Mouse (Mus musculus) adrenal gland, adult 2 months (tissue): ENCODE results near the gene Eepd1. TPM values are rescaled to one million over a fixed set of nuclear protein-coding genes. Genes with fewer than 3 reads are reported as not detected.
"Not testable (repeated sequence)": the region's sequence is repeated elsewhere in the genome, so short reads cannot be mapped to it uniquely, and the experiment has no call there.

Experiments used
- DNase-seq: peaks from one replicate; pipeline ENCODE4 v3.0.0; 2021
- long read RNA-seq: library from polyadenylated mRNA; stranded (forward); transcript quantifications from one replicate; pipeline ENCODE4 v2.0.0, GENCODE M21; 2021
- polyA plus RNA-seq: library from polyadenylated mRNA; depleted of rRNA; stranded (reverse); fragments of >200 nt; gene quantifications from 2 replicates; pipeline ENCODE4 v1.2.3, GENCODE M21; 2012; rRNA removed
- total RNA-seq, 2 experiments: library from RNA; stranded (reverse); gene quantifications; 2 replicates each; pipeline ENCODE4 v1.2.3; 2021

Gene Eepd1
- total RNA-seq (10 to 100 TPM; 28.4 to 32.8 TPM), polyA plus RNA-seq (26.1 and 36.0 TPM in 2 replicates)
- long read RNA-seq, transcript Eepd1-201 (8 exons, 2,723 nt): major isoform, 53 of 62 reads
- long read RNA-seq, partial matches to known transcripts: 5 of 62 reads
- long read RNA-seq, other reads (novel, unspliced or antisense): 4 of 62 reads

DNA sequence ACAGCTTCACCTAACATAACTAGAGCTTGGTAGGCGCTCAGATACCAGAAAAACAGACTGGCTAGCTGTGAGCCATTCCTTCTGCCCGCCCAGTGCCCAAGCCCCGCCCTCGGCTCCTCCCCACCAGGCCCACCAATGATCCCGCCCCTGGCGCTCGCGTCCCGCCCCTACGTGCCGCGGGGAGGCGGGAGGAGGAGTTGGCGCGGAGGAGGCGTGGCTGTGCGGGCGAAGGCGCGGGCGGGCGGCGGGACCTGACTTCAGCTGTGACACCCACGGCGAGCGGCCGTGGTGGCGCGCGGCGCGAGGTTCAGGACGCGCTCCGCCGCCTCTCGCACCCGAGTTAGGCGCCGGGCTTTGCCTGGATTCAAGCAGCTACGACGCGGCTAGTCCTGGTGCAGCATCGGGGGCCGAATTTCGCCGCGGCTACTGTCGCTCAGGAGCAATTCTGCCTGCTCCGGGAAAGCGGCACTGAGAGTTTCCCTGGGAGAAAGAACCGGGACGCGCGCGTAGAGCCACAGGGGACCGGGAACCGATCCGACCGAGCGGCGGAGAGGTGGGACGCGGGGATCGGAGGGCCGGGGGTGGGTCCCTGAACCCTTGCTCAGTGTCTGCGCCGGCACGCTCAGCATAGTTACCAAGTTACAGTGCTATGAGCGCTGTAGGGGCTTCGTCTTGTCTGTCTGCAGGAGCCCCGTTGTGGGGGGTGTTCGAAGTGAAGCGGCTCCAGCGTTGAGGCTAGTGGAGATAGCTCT lies at the start of gene Eepd1:
TSS of gene Eepd1 (plus strand) at position 204 of the 752 bp plus-strand sequence.
- peak; percentile 99 for DNase-seq

DNA sequence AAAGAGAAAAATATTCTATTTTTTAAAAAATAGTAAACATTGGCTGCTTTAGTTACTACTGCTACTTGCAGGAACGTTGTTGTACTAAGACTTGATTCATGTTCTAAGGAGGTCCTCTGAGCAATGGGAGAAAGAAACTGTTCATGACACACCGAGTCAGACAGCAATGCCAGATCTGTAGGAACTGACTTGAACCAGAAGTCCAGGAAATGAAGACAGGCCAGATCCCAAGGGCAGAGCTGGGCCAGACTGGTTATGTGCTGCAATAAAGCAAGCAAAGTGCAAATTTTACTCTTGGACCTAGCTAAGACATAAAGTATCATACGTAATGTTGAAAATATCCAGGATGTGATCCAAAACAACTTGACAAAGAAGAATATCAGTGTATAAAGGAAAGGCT lies 42.5 kb upstream of the Eepd1 start:
- peak; percentile 34 for DNase-seq

GRCm38 (mm10) chr9:25440046-25440445 lies 41.3 kb upstream of the Eepd1 start:
- not testable (repeated sequence) for DNase-seq

DNA sequence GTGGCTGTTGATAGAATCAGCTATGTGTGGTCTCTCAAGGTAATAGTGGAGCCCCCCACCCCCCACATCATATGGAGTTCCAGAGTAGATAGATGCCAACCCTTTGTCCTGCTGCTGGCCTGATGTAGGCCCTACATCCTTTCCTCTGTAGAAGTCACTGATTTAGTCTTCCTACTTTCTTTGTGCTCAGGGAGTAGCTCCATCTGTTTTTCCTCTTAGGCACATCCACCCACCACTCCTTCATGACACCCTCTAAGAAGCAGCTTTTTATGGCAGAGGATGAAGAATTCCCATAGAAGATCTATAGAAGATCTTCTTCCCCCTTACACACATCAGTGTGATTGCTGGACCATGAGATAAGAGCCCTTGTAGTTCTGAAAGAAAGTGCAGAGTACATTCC lies 39.3 kb upstream of the Eepd1 start:
- no peak for DNase-seq

GRCm38 (mm10) chr9:25443029-25443428 lies 38.3 kb upstream of the Eepd1 start:
- DNase-seq: no peak

GRCm38 (mm10) chr9:25443546-25443945 lies 37.8 kb upstream of the Eepd1 start:
- DNase-seq: no peak

DNA sequence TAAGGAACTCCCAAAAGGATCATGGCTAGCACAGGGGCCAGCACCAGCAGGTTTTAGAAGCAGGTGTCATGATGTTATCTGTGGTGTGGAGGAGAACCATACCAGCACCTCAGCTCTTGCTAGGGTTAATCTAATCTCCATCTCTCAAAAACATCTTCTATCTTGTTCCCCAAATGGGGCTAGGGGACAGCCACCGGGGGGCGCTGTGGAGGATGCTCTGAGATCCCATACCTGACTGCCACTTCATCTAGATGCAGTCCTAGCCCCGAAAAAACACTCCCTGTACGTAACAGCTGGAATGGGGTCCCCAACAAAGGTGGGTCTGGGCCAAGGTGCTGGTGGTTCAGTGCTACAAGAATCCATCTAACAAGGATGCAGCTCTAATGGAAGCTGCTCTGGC lies 31.0 kb upstream of the Eepd1 start:
- no peak for DNase-seq

- DNase-seq: no peak
These were observed 26.3 kb upstream of the Eepd1 start for GRCm38 (mm10) chr9:25455027-25455426.

- DNase-seq: peak; percentile 91
These were observed 20.4 kb upstream of the Eepd1 start for GRCm38 (mm10) chr9:25460835-25461555.

DNA sequence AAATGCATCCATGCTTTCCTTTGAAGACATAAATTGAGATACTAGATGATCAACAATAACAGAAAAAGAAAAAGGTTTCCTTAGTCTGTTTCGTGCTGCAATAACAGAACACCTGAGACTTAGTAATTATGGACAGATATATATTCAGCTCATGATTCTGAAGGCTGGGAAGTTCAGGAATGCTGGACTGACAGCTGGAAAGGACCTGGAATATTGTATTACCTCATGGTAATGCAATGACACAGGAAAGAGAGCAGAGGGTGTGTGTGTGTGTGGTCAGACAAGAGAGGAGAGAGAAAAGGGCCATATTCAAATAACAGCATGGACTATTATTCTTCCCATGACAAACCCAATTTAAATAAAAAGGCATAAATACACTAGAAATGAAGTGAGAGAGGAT lies 17.0 kb upstream of the Eepd1 start:
- no peak for DNase-seq

- no peak for DNase-seq
These were observed 1.8 kb upstream of the Eepd1 start for GRCm38 (mm10) chr9:25479392-25480020.

GRCm38 (mm10) chr9:25480676-25481075 lies 671 bp upstream of the Eepd1 start:
- DNase-seq: no peak

- DNase-seq: peak; percentile 69
These were observed 1.1 kb downstream of the Eepd1 start for GRCm38 (mm10) chr9:25482322-25482998.

DNA sequence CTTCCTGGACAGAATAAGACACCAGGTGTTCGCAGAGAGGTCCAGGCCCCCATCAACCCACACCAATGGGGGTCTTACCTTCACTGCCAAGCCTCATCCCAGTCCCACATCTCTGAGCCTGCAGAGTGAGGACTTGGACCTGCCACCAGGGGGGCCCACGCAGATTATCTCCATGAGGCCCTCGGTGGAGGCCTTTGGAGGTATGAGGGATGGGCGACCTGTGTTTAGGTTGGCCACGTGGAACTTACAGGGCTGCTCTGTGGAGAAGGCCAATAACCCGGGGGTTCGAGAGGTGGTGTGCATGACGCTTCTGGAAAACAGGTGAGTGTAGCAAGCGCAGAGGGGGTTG lies 1.6 kb downstream of the Eepd1 start:
- no peak for DNase-seq

DNA sequence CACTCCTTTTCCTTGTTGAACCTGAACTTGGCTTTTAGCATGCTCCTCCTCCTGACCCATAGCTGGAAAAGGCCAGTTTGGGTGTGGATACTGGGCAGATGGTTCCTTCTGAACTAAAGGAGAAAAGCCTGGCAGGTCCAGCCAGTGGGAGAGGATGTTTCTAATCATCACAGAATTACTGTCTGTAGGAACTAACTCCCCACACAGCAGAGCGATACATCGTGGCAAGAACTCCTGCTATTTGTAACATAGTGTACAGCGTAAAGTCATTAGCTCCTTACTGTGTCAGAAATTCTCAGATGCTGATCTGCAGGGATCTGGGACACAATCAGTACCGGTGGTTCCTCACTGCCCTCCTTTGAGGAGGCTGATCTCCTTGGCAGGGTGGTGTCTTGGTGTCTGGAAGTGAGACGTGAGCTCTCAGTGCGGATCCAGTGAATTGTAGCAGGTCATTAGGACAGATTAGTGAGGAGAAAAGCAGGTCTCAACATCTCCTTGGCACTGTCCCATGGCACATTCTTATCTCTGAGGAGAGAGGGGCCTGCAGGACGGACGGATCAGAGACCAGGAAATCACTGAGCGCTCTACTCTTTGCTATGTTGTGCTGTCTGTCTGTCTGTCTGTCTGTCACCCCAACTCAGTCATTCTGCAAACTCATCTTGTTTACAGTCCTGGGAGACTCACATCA lies 2.7 kb downstream of the Eepd1 start:
- no peak for DNase-seq

DNA sequence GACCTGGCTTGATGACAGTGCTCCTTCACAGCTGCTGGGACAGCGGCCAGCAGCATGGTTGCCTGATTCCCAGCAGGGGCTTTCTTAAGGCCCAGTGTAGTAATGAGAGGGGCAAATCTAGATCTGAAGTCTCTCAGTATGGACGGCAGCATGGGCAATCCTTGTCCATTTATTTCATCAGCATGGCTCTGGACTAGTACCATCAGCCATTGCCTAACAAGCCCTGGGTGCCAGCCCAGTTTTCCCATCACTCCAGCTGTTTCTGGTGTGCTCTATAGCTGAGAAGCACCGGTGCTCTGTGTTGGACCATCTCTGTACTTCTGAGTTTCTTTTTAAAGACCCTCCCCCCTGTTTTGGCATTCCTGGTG lies 3.3 kb downstream of the Eepd1 start:
- DNase-seq: peak; percentile 68

DNA sequence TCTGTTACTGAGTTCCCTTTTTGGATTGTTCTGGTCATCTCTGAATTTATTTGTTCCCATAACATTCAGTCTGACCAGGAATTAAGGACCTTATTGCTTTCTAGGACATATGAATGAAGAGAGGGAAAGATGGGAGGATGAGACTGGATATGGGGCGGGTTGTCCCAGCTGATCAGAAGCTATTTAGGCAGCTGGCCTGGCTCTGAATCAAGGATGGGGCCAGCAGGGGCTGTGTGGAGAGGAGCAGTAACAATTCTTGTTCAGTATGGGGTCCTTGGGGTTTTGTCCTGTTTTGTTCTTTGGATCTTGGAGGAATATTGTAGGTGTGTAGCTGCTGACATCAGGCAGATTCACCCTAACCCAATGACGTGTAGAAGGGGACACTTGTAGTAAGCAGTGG lies 3.7 kb downstream of the Eepd1 start:
- no peak for DNase-seq

DNA sequence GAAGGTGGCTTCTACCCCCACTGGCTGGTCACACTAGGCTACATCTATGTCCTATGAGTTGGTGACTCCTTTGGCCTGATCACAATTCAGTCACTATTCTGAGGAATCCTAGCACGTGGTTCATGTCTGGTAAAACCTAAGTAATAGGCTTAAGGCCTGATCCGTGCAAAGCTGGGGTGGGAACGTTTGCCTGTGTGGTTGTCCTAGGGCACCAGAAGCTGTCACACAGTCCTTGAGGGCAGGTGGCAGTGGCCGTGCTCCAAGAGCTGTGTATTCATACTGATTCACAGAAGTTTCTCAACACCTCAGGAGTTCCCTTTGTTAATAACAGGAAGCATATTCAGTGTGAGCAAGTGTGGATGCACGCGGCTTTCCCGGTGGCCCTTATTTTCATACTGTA lies 4.1 kb downstream of the Eepd1 start:
- DNase-seq: peak; percentile 78

- no peak for DNase-seq
These were observed 5.0 kb downstream of the Eepd1 start for GRCm38 (mm10) chr9:25486246-25486807.

- peak; percentile 86 for DNase-seq
These were observed 6.2 kb downstream of the Eepd1 start for GRCm38 (mm10) chr9:25487446-25488110.

DNA sequence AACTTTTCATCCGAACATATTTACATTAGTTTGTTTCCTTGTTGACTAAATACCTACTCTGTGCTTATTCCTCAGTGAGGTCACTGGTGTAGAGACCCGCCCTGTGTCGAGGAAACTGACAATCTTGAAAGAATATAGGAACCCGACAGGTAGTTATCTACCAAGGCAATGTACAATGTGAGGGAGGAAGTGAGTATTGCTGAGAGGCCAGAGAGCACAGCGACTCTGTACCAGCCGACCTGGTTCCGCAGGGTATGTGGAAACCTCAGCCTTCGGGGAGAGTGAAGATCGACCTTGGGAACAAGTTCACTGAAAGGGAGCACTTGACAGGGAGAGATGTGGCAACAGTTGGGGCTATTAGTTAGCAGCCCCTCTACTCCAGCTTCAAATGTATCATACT lies 7.2 kb downstream of the Eepd1 start:
- DNase-seq: peak; percentile 64
